Mouse (Mus musculus) cerebellum, adult 8-10 months (tissue): ENCODE results near the gene Hebp1.

Experiments used
- DNase-seq: peaks from one replicate; pipeline ENCODE4 v3.0.0; 2022

The Hebp1 gene

GRCm38 (mm10) chr6:135107014-135107413 is 90.8 kb downstream of the Hebp1 start:
- DNase-seq: no peak

- no peak for DNase-seq
Observed at GRCm38 (mm10) chr6:135102736-135103303, 95.0 kb downstream of the Hebp1 start.

- no peak for DNase-seq
Observed at GRCm38 (mm10) chr6:135100787-135101472, 96.9 kb downstream of the Hebp1 start.

- no peak for DNase-seq
Observed at GRCm38 (mm10) chr6:135092798-135093470, 104.9 kb downstream of the Hebp1 start.

GRCm38 (mm10) chr6:135090661-135091060 is 107.2 kb downstream of the Hebp1 start:
- no peak for DNase-seq

GRCm38 (mm10) chr6:135089786-135090185 is 108.0 kb downstream of the Hebp1 start:
- DNase-seq: peak; percentile 3

- peak; percentile 69 for DNase-seq
Observed at GRCm38 (mm10) chr6:135087721-135088451, 109.9 kb downstream of the Hebp1 start.
